Mouse (Mus musculus) CH12.LX (cell line): ENCODE results near the gene Sept12. TPM values are rescaled to one million over a fixed set of nuclear protein-coding genes. Genes with fewer than 3 reads are reported as not detected.

Experiments
- DNase-seq: peaks from one replicate; pipeline ENCODE4 v3.0.0-alpha.2; 2013; ENCODE audit errors: extremely low read depth
- H3K27ac ChIP-seq: 2 replicates; pipeline ENCODE4 v1.5.1; 2012; ENCODE audit warnings: low read depth, mild to moderate bottlenecking, control low read depth, moderate library complexity; ENCODE audit not compliant: insufficient read depth
- H3K27me3 ChIP-seq: replicated peaks from 2 replicates; pipeline ENCODE3; 2012; ENCODE audit warnings: inconsistent platforms
- H3K36me3 ChIP-seq, 2 experiments: replicated peaks in 1 of 2; 2 replicates each; pipeline versions ENCODE3 to v1.6.1; 2012; ENCODE audit warnings: inconsistent platforms in 1 of 2, low read length in 1 of 2, mild to moderate bottlenecking in 1 of 2, mixed read lengths in 1 of 2, moderate library complexity in 1 of 2; ENCODE audit not compliant: control insufficient read depth in 1 of 2, insufficient read depth in 1 of 2
- H3K4me1 ChIP-seq, 2 experiments: 2 replicates each; pipeline ENCODE4 v1.6.1; 2012; ENCODE audit warnings: inconsistent platforms in 1 of 2, moderate library complexity in 1 of 2; ENCODE audit not compliant: insufficient read depth in 2 of 2, control insufficient read depth in 1 of 2
- H3K4me2 ChIP-seq: 2 replicates; pipeline ENCODE4 v1.6.1; 2012; ENCODE audit warnings: low read depth, mild to moderate bottlenecking, control low read depth; ENCODE audit not compliant: poor library complexity, insufficient read depth, severe bottlenecking
- H3K4me3 ChIP-seq, 3 experiments: fragments of 150-350 bp in 1 of 3; sonication (generic) in 1 of 3; replicated peaks in 1 of 3; 2 replicates each; pipeline versions ENCODE3 to v1.5.1; 2011 to 2012; ENCODE audit warnings: low read depth in 2 of 3, low read length in 2 of 3, mild to moderate bottlenecking in 2 of 3, moderate library complexity in 2 of 3, control low read depth in 1 of 3, improper control_type of control experiment in 1 of 3, inconsistent platforms in 1 of 3, mixed read lengths in 1 of 3; ENCODE audit not compliant: poor library complexity in 1 of 3
- H3K79me2 ChIP-seq: replicated peaks from 2 replicates; pipeline ENCODE4 v1.6.1; 2012; ENCODE audit warnings: mild to moderate bottlenecking, moderate library complexity; ENCODE audit not compliant: control insufficient read depth, poor library complexity, insufficient read depth, severe bottlenecking; ENCODE audit errors: extremely low read depth
- H3K9ac ChIP-seq: 2 replicates; pipeline ENCODE4 v1.6.1; 2012; ENCODE audit warnings: low read depth, mild to moderate bottlenecking, control low read depth, moderate library complexity; ENCODE audit not compliant: insufficient read depth
- H3K9me3 ChIP-seq: replicated peaks from 2 replicates; pipeline ENCODE3; 2012; ENCODE audit warnings: low read length, inconsistent platforms, mixed read lengths
- BHLHE40 ChIP-seq: IDR thresholded peaks from 2 replicates; pipeline ENCODE4 v1.6.1; 2011; ENCODE audit warnings: mild to moderate bottlenecking, low read depth, low read length, improper control_type of control experiment
- CHD1 ChIP-seq: IDR thresholded peaks from 2 replicates; pipeline ENCODE4 v1.6.1; 2012; ENCODE audit warnings: low read depth, low read length, improper control_type of control experiment, inconsistent platforms
- CHD2 ChIP-seq: IDR thresholded peaks from 2 replicates; pipeline ENCODE4 v1.6.1; 2011; ENCODE audit warnings: low read length, improper control_type of control experiment
- CTCF ChIP-seq, 2 experiments: IDR thresholded peaks in 1 of 2; conservative IDR thresholded peaks in 1 of 2; 2 replicates each; pipeline ENCODE4 v1.5.1; 2011 to 2012; ENCODE audit warnings: low read depth in 2 of 2, low read length in 2 of 2, improper control_type of control experiment in 1 of 2, inconsistent platforms in 1 of 2, mild to moderate bottlenecking in 1 of 2, moderate library complexity in 1 of 2
- E2F4 ChIP-seq: IDR thresholded peaks from 2 replicates; pipeline ENCODE4 v1.6.1; 2011; ENCODE audit warnings: low read depth, low read length, improper control_type of control experiment; ENCODE audit not compliant: insufficient replicate concordance
- ELF1 ChIP-seq: IDR thresholded peaks from 2 replicates; pipeline ENCODE4 v1.6.1; 2014; ENCODE audit warnings: low read depth, mild to moderate bottlenecking, inconsistent platforms, low read length, improper control_type of control experiment
- EP300 ChIP-seq: IDR thresholded peaks from 2 replicates; pipeline ENCODE4 v1.6.1; 2011; ENCODE audit warnings: low read length, improper control_type of control experiment
- ETS1 ChIP-seq: conservative IDR thresholded peaks from 2 replicates; pipeline ENCODE4 v1.6.1; 2012; ENCODE audit warnings: low read depth, mild to moderate bottlenecking, inconsistent platforms, low read length, improper control_type of control experiment, moderate library complexity
- GABPA ChIP-seq: IDR thresholded peaks from 2 replicates; pipeline ENCODE4 v1.6.1; 2012; ENCODE audit warnings: low read depth, low read length, improper control_type of control experiment, inconsistent platforms; ENCODE audit not compliant: insufficient replicate concordance
- HCFC1 ChIP-seq: IDR thresholded peaks from 2 replicates; pipeline ENCODE4 v1.6.1; 2012; ENCODE audit warnings: low read depth, mild to moderate bottlenecking, inconsistent platforms, low read length, improper control_type of control experiment
- IRF4 ChIP-seq: IDR thresholded peaks from 2 replicates; pipeline ENCODE4 v1.6.1; 2014; ENCODE audit warnings: low read depth, mild to moderate bottlenecking, inconsistent platforms, low read length, improper control_type of control experiment
- JUN ChIP-seq: IDR thresholded peaks from 2 replicates; pipeline ENCODE4 v1.6.1; 2011; ENCODE audit warnings: low read depth, mild to moderate bottlenecking, low read length, improper control_type of control experiment, moderate library complexity; ENCODE audit not compliant: insufficient read depth
- JUND ChIP-seq: conservative IDR thresholded peaks from 2 replicates; pipeline ENCODE4 v1.6.1; 2011; ENCODE audit warnings: low read depth, low read length, improper control_type of control experiment
- KAT2A ChIP-seq: IDR thresholded peaks from 2 replicates; pipeline ENCODE4 v1.6.1; 2012; ENCODE audit warnings: low read length, improper control_type of control experiment, inconsistent platforms; ENCODE audit not compliant: insufficient replicate concordance
- MAFK ChIP-seq: IDR thresholded peaks from 2 replicates; pipeline ENCODE4 v1.6.1; 2011; ENCODE audit warnings: low read length, improper control_type of control experiment; ENCODE audit not compliant: insufficient replicate concordance
- MAX ChIP-seq: IDR thresholded peaks from 2 replicates; pipeline ENCODE4 v1.6.1; 2011; ENCODE audit warnings: low read length, improper control_type of control experiment
- MAZ ChIP-seq: IDR thresholded peaks from 2 replicates; pipeline ENCODE4 v1.6.1; 2012; ENCODE audit warnings: low read depth, mild to moderate bottlenecking, inconsistent platforms, low read length, improper control_type of control experiment, moderate library complexity
- MEF2A ChIP-seq: IDR thresholded peaks from 2 replicates; pipeline ENCODE4 v1.6.1; 2014; ENCODE audit warnings: low read depth, mild to moderate bottlenecking, inconsistent platforms, low read length, improper control_type of control experiment, borderline replicate concordance
- MXI1 ChIP-seq: IDR thresholded peaks from 2 replicates; pipeline ENCODE4 v1.6.1; 2011; ENCODE audit warnings: mild to moderate bottlenecking, low read depth, low read length, improper control_type of control experiment
- MYC ChIP-seq: IDR thresholded peaks from 2 replicates; pipeline ENCODE4 v1.6.1; 2011; ENCODE audit warnings: low read depth, mild to moderate bottlenecking, improper control_type of control experiment, low read length
- NELFE ChIP-seq: IDR thresholded peaks from 2 replicates; pipeline ENCODE4 v1.6.1; 2011; ENCODE audit warnings: low read depth, low read length, improper control_type of control experiment
- NRF1 ChIP-seq: IDR thresholded peaks from 2 replicates; pipeline ENCODE4 v1.6.1; 2014; ENCODE audit warnings: low read depth, mild to moderate bottlenecking, inconsistent platforms, low read length, improper control_type of control experiment, moderate library complexity
- PAX5 ChIP-seq: IDR thresholded peaks from 2 replicates; pipeline ENCODE4 v1.6.1; 2012; ENCODE audit warnings: low read length, inconsistent platforms, mixed read lengths
- POLR2A ChIP-seq: IDR thresholded peaks from 2 replicates; pipeline ENCODE4 v1.6.1; 2011; ENCODE audit warnings: low read depth, mild to moderate bottlenecking, improper control_type of control experiment, low read length
- POLR2AphosphoS2 ChIP-seq: IDR thresholded peaks from 2 replicates; pipeline ENCODE4 v1.6.1; 2011; ENCODE audit warnings: low read depth, low read length, improper control_type of control experiment
- RAD21 ChIP-seq: IDR thresholded peaks from 2 replicates; pipeline ENCODE4 v1.6.1; 2011; ENCODE audit warnings: low read depth, mild to moderate bottlenecking, low read length, improper control_type of control experiment, moderate library complexity
- RCOR1 ChIP-seq: conservative IDR thresholded peaks from 2 replicates; pipeline ENCODE4 v1.6.1; 2012; ENCODE audit warnings: low read depth, mild to moderate bottlenecking, inconsistent platforms, low read length, improper control_type of control experiment
- SIN3A ChIP-seq: IDR thresholded peaks from 2 replicates; pipeline ENCODE4 v1.6.1; 2012; ENCODE audit warnings: low read length, improper control_type of control experiment, inconsistent platforms
- SMC3 ChIP-seq: IDR thresholded peaks from 2 replicates; pipeline ENCODE4 v1.6.1; 2011; ENCODE audit warnings: low read depth, low read length, improper control_type of control experiment
- TBP ChIP-seq: conservative IDR thresholded peaks from 2 replicates; pipeline ENCODE4 v1.6.1; 2011; ENCODE audit warnings: low read depth, low read length, improper control_type of control experiment
- TCF12 ChIP-seq: IDR thresholded peaks from 2 replicates; pipeline ENCODE4 v1.6.1; 2014; ENCODE audit warnings: low read depth, mild to moderate bottlenecking, inconsistent platforms, low read length, improper control_type of control experiment
- UBTF ChIP-seq: IDR thresholded peaks from 2 replicates; pipeline ENCODE4 v1.6.1; 2012; ENCODE audit warnings: low read depth, mild to moderate bottlenecking, inconsistent platforms, low read length, improper control_type of control experiment, moderate library complexity
- USF1 ChIP-seq: IDR thresholded peaks from 2 replicates; pipeline ENCODE4 v1.6.1; 2014; ENCODE audit warnings: low read depth, mild to moderate bottlenecking, inconsistent platforms, low read length, improper control_type of control experiment
- USF2 ChIP-seq: conservative IDR thresholded peaks from 2 replicates; pipeline ENCODE4 v1.6.1; 2011; ENCODE audit warnings: low read depth, low read length, improper control_type of control experiment
- ZC3H11A ChIP-seq: IDR thresholded peaks from 2 replicates; pipeline ENCODE4 v1.6.1; 2012; ENCODE audit warnings: low read depth, mild to moderate bottlenecking, inconsistent platforms, low read length, improper control_type of control experiment
- ZKSCAN1 ChIP-seq: IDR thresholded peaks from 2 replicates; pipeline ENCODE4 v1.6.1; 2012; ENCODE audit warnings: low read depth, inconsistent platforms, low read length, improper control_type of control experiment, borderline replicate concordance
- ZMIZ1 ChIP-seq: IDR thresholded peaks from 2 replicates; pipeline ENCODE4 v1.6.1; 2012; ENCODE audit warnings: low read depth, mild to moderate bottlenecking, inconsistent platforms, low read length, improper control_type of control experiment
- ZNF384 ChIP-seq: IDR thresholded peaks from 2 replicates; pipeline ENCODE4 v1.6.1; 2012; ENCODE audit warnings: low read depth, low read length, improper control_type of control experiment, inconsistent platforms
- dilution Hi-C: fragments of 300-500 bp; cut with MboI; formaldehyde crosslinking; loops from 2 replicates; pipeline ENCODE4 v1.14.3; 2020; ENCODE audit warnings: low sequenced_read_pairs; ENCODE audit not compliant: extremely low pct_unique_long_range_greater_than_20kb, extremely low pct_ligation_motif_present
- in situ Hi-C: fragments of 300-500 bp; cut with MboI; formaldehyde crosslinking; loops from 3 replicates; pipeline ENCODE4 v1.14.3; 2019; ENCODE audit warnings: low sequenced_read_pairs, low pct_ligation_motif_present, low pct_unique_long_range_greater_than_20kb, mixed read lengths
- polyA plus RNA-seq: library from polyadenylated mRNA; unstranded; fragments of >175 nt; gene quantifications from 2 replicates; pipeline ENCODE4 v1.2.1, GENCODE M21; 2012; ENCODE audit warnings: low read depth; ENCODE audit not compliant: insufficient read length
- total RNA-seq, 2 experiments: library from RNA; depleted of rRNA; stranded (reverse); fragments of 300-350 nt in 1 of 2; fragments of >200 nt in 1 of 2; gene quantifications; 2 replicates each; pipeline ENCODE4 v1.2.3; 2012 to 2014

The Sept12 gene
- total and polyA plus RNA-seq, 3 experiments: 0.13 TPM; not detected in 2

DNA sequence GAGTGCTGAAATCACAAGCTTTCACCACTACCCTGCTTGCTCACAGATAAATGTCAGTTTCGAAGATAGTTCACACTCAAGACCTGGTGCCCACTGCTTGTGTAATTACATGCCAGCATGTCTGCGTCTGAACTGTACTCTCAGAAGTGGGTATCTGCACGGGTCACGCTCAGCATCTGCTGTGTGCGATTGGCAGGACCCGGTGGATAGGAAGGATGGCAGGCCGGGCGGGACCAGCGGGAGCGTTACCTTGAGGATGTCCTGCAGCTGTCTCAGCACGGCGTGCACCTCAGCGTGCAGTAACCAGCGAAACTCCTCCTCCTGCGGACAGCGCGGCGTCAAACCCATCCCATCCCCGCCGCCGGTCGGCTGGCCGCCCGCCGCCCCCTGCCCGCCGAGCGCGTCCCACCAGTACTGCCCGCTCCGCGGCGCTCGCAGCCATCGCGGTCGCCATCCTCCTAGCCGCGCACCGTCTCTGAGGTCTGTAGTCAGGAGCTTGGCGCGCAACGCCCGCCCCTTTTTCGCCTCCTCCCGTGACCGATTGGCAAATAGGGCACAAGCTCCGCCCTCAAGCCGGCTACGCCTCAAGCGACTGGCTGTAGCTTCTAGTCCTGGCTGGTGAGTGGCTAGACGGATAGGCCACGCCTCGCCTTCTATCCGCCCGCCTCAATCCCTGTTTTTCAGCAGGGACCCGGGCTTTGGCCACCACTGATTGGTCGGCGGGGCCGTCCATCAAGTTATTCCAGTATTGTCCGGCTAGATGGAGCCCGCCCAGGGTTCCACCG, 15.6 kb upstream of the Sept12 start, which contains the start of gene Rogdi:
TSS of gene Rogdi (minus strand) at position 500 of the 785 bp plus-strand sequence.
- H3K9me3 ChIP-seq: no peaks in the 10 kb centered on the region
- peak within 1 kb of the TSS; percentile 78 for H3K27ac ChIP-seq
- in situ Hi-C loops (no loop called here), dilution Hi-C loops (no loop called here)
- DNase-seq: peak; percentile 100
- no peaks in the 10 kb centered on the region for H3K79me2 ChIP-seq
- peaks cover 19 to 48% of the 10 kb centered on the region in 2 experiments for H3K4me1 ChIP-seq
- H3K4me2 ChIP-seq: peak within 1 kb of the TSS; percentile 90
- peak within 1 kb of the TSS; percentile 11; the same call in 1 of the 2 replicates for H3K9ac ChIP-seq
- no peaks in the 10 kb centered on the region for H3K27me3 ChIP-seq
- peak within 1 kb of the TSS; percentile 68 to 97 (median 68) for H3K4me3 ChIP-seq
- peak; percentile 85 for TF ChIP-seq POLR2A
- 0 out of 2 replicates have a peak, but pooled peaks have one; percentile 61 for TF ChIP-seq KAT2A
- peak; percentile 21; the same call in 1 of the 2 replicates for TF ChIP-seq IRF4
- no peak for TF ChIP-seq RCOR1
- no peak for TF ChIP-seq GABPA
- TF ChIP-seq TCF12: peak; percentile 81
- TF ChIP-seq ZNF384: no peak
- TF ChIP-seq POLR2AphosphoS2: peak; percentile 96
- no peak for TF ChIP-seq MYC
- TF ChIP-seq USF1: peak; percentile 28
- 0 out of 2 replicates have a peak, but pooled peaks have one; percentile 36 for TF ChIP-seq TBP
- TF ChIP-seq EP300: no peak
- TF ChIP-seq ZMIZ1: peak; percentile 96
- TF ChIP-seq NELFE: peak; percentile 77; the same call in 1 of the 2 replicates
- peak; percentile 53 for TF ChIP-seq HCFC1
- TF ChIP-seq ELF1: peak; percentile 59; the same call in 1 of the 2 replicates
- TF ChIP-seq ETS1: no peak
- TF ChIP-seq UBTF: no peak; the same call in 1 of the 2 replicates
- TF ChIP-seq CHD2: peak; percentile 94
- peak; percentile 76; the same call in 1 of the 2 replicates for TF ChIP-seq SIN3A
- no peak for TF ChIP-seq JUN
- TF ChIP-seq CTCF (conservative IDR thresholded peaks at IDR 0.05 in 1 of 2, IDR thresholded peaks at IDR 0.05 in 1 of 2; ENCODE audit: low read depth in 2 of 2, low read length in 2 of 2): peak in 1 of 2 experiments; percentile 49; a peak in 2 of 4 replicates
- TF ChIP-seq MEF2A: peak; percentile 74
- peak; percentile 88 for TF ChIP-seq MXI1
- TF ChIP-seq SMC3: peak; percentile 21
- no peak for TF ChIP-seq MAZ
- TF ChIP-seq NRF1: peak; percentile 60
- no peak for TF ChIP-seq RAD21
- TF ChIP-seq MAX: peak; percentile 60; the same call in 1 of the 2 replicates
- TF ChIP-seq MAFK: no peak
- TF ChIP-seq USF2: no peak
- TF ChIP-seq ZKSCAN1: 0 out of 2 replicates have a peak, but pooled peaks have one; percentile 17
- peak; percentile 68; the same call in 1 of the 2 replicates for TF ChIP-seq BHLHE40
- TF ChIP-seq ZC3H11A: no peak
- no peak for TF ChIP-seq CHD1
- no peak for TF ChIP-seq PAX5
- TF ChIP-seq JUND: no peak
- peak; percentile 67; the same call in 1 of the 2 replicates for TF ChIP-seq E2F4
- H3K36me3 ChIP-seq: peaks cover 45 to 67% of the 10 kb centered on the region in 2 experiments
